Mouse (Mus musculus) cerebellum, adult 9-11 months (tissue): ENCODE measurements at regions not wholly inside any gene's neighbourhood (a gene's known extent, or its start where the extent isn't known, plus 50 kb on each side); places are given as distances from the start of the nearest gene placed in this dataset.
A peak's percentile ranks its signal among the peaks of the same experiment; 100 is the strongest.

Experiments
- DNase-seq: peaks from one replicate; pipeline ENCODE4 v3.0.0; 2022

DNA sequence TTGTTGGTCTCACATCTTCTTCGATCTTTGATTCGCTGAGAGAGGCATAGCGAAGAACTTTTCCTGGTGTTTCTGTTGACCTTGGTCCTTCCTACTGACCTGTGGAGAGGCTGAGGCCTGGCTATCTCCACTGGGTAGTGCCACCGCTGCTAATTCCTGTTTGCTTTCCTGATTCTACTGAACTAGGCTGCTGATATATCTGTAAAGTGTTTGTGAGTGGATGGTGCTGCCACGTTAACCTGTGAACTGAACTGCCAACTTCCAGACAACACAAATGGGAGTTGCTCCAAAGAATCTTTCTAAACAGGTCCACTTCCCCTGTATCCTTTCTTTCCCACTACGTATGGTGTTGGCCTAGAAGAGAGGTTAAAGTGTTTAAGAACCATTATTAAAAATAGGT, 78.0 kb upstream of the Akt3 start:
- DNase-seq, result no peak

DNA sequence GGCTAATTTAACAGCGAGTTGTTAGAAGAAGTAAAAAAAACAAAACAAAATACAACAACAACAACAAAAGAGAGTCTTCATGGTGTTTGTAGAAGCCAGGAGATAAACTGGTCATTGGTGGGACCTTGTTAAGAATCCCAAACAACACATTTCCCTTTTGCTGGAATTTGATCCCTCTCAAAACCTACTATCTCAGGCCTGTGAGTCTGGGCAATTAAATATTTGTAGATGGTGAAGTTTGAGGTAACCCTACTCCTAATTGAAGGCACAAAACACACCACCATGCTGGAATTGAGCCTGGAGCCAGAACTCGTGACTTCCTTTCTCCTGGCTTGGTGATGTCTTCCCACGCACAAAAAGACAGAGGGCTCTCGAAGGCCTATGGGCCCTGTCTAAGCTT, 65.4 kb upstream of the Akt3 start:
- DNase-seq, result no peak

GRCm38 (mm10) chr1:177322745-177323299, 64.8 kb upstream of the Akt3 start:
- peak; percentile 49 for DNase-seq

DNA sequence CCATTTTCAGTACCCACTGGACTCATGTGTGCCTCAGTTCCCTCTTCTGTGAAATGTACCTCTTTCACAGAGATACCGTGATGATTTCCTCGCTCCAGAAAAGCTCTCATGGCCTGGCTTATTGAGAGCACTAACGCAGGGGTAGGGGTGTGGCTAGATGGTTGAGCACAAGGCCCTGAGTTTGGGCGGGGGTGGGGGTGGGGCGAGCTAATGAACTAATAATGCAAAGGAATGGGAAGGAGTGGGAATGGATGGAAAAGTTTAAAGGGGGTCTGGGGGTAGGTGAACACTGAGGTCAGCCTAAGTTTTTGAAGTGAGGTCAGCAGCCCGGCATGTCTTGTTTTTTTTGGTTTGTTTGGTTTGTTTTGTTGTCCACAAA, 64.3 kb upstream of the Akt3 start:
- no peak for DNase-seq

- DNase-seq, result peak; percentile 59
Measured at GRCm38 (mm10) chr1:177321655-177322306, 63.8 kb upstream of the Akt3 start.

DNA sequence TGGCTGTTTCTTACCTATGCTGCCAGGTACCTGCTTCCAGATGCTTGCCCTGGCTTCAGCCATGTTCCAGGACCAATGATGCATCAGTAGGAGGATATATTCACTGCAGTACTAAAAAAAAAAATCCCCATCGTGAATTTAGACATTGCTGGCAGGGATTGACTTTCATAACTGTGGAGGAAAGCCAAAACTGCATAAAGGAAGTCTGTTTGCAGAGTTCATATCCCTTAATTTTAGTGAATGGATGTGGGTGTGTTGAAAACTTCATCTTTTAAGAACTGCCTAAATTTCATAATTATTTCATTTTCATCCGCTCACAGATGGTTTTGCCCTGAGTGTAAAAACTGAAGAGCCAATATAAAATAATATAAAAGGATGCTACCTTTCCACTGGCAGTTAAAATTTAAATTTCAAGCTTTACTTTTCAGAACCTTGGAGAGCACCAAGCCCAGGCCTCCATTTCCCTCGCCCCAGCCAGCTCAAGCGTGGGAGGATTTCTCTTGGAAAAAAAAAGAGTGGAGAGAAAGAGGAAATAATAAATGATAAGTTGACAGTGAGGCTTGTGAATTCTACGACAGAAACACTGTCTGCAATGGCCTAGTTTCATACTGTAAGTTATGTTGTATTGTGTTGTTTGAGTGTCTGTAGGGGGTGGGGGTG, 50.3 kb upstream of the Akt3 start:
- DNase-seq, result no peak
